In genomic region chr14:25459998-25460800, GRCm38 (mm10) we compare ENCODE assay signal across 8 mouse cellular contexts. TPM values are rescaled to one million over a fixed set of nuclear protein-coding genes. Genes with fewer than 3 reads are reported as not detected.
DNase-seq lines count a peak whose midpoint lies in the region; ATAC-seq and TF ChIP-seq lines count a peak whose summit lies in the region.

No protein-coding gene starts in this region.

- H3K27ac ChIP-seq in left cerebral cortex, adult 2 months: peak overlapping the region; percentile 97
- H3K27ac ChIP-seq in intestine, postnatal 0 days (ENCODE audit: low read depth, low read length): peak overlapping the region; percentile 99
- peak overlapping the region; percentile 95 for H3K27ac ChIP-seq in neural tube, embryonic 14.5 days (ENCODE audit: low read depth, low read length)

- H3K4me3 ChIP-seq in left cerebral cortex, adult 2 months: peak overlapping the region; percentile 86
- H3K4me3 ChIP-seq in intestine, postnatal 0 days (ENCODE audit: low read depth, low read length): peak overlapping the region; percentile 93
- peak overlapping the region; percentile 82 for H3K4me3 ChIP-seq in lung, adult 2 months (replicated peaks; ENCODE audit: extremely low read depth, low read depth, low read length)
- H3K4me3 ChIP-seq in neural tube, embryonic 14.5 days (ENCODE audit: low read depth, low read length): peak overlapping the region; percentile 84

- WGBS in intestine, postnatal 0 days: under 1% methylated on average over 59 of the region's 63 CpGs
- WGBS in lung, adult 2 months: under 1% methylated on average over 63 of the region's 63 CpGs
- under 1% methylated on average over 60 of the region's 63 CpGs for WGBS in neural tube, embryonic 14.5 days

- peak; percentile 40 to 43 for DNase-seq in left cerebral cortex, adult 2 months (ENCODE audit: extremely low spot score in 1 of 2, low spot score in 2 of 2)
- DNase-seq in left cerebral cortex, adult 9 months (ENCODE audit: low spot score in 2 of 2): no peak
- peak; percentile 74 for DNase-seq in cerebellum, adult 9-11 months
- DNase-seq in heart, adult 11 months: peak; percentile 99
- DNase-seq in lung, adult 2 months: peak; percentile 72
- DNase-seq in thymus, postnatal 25 days: peak; percentile 76

- no peaks in the 10 kb centered on the region for H3K27me3 ChIP-seq in intestine, postnatal 0 days (replicated peaks; ENCODE audit: control insufficient read depth, insufficient read depth, low read length)
- H3K27me3 ChIP-seq in neural tube, embryonic 14.5 days (ENCODE audit: control insufficient read depth, insufficient read depth, low read length): no peaks in the 10 kb centered on the region

- peak overlapping the region; percentile 94 for H3K9ac ChIP-seq in intestine, postnatal 0 days (ENCODE audit: low read depth, low read length)
- peak overlapping the region; percentile 88 for H3K9ac ChIP-seq in neural tube, embryonic 14.5 days (replicated peaks; ENCODE audit: low read depth, low read length)

- ATAC-seq in intestine, postnatal 0 days: no peak
- no peak for ATAC-seq in neural tube, embryonic 14.5 days (ENCODE audit: low read depth)

- peak overlapping the region; percentile 94 for H3K4me2 ChIP-seq in intestine, postnatal 0 days (replicated peaks; ENCODE audit: low read depth)
- H3K4me2 ChIP-seq in neural tube, embryonic 14.5 days (ENCODE audit: low read depth, low read length): peak overlapping the region; percentile 92

- peaks cover 21% of the 10 kb centered on the region for H3K4me1 ChIP-seq in intestine, postnatal 0 days (replicated peaks; ENCODE audit: control insufficient read depth, insufficient read depth, low read length)
- H3K4me1 ChIP-seq in lung, adult 2 months (ENCODE audit: control insufficient read depth, insufficient read depth, low read length): peaks cover 23% of the 10 kb centered on the region
- H3K4me1 ChIP-seq in neural tube, embryonic 14.5 days (ENCODE audit: control insufficient read depth, insufficient read depth, low read length): peaks cover 49% of the 10 kb centered on the region

- no peaks in the 10 kb centered on the region for H3K9me3 ChIP-seq in intestine, postnatal 0 days (ENCODE audit: control insufficient read depth)
- no peaks in the 10 kb centered on the region for H3K9me3 ChIP-seq in neural tube, embryonic 14.5 days (ENCODE audit: control insufficient read depth, low read length)

- intact Hi-C loops in left cerebral cortex, adult 2 months (cut with DNase I): loop anchor here (1.0 to 10.0 kb wide), 12 partner anchors 57 to 958 kb away; no protein-coding TSS in a partner anchor

- TF ChIP-seq CTCF in left cerebral cortex, adult 2 months (IDR thresholded peaks at IDR 0.05): no peak
- TF ChIP-seq CTCF in intestine, postnatal 0 days (IDR thresholded peaks at IDR 0.05; ENCODE audit: low read depth): peak; percentile 37; the same call in 1 of the 2 replicates
- no peak for TF ChIP-seq CTCF in lung, adult 2 months (IDR thresholded peaks at IDR 0.05; ENCODE audit: insufficient read depth, low read length)

- 0 out of 2 replicates have a peak, but pooled peaks have one; percentile 41 for TF ChIP-seq POLR2A in lung, adult 2 months (IDR thresholded peaks at IDR 0.05; ENCODE audit: borderline replicate concordance, extremely low read depth, low read depth, low read length)

- H3K36me3 ChIP-seq in intestine, postnatal 0 days (ENCODE audit: control insufficient read depth, insufficient read depth): no peaks in the 10 kb centered on the region
- H3K36me3 ChIP-seq in neural tube, embryonic 14.5 days (ENCODE audit: control insufficient read depth, insufficient read depth, low read length): no peaks in the 10 kb centered on the region

RNA-seq across cellular contexts. Expression of gene Zmiz1, which starts 1.2 kb away (rescaled TPM):
- total RNA-seq in left cerebral cortex, adult 2 months (2021): 100 to 1,000 TPM; 106 to 107 TPM
- 12.4 and 13.5 TPM in 2 replicates for polyA plus RNA-seq in intestine, postnatal 0 days (2015; fragmentation: Nextera tagmentation; extraction: Ambion mirVana)
- 51.6 and 52.6 TPM in 2 replicates for polyA plus RNA-seq in lung, adult 2 months (2012; rRNA removed)
- 72.7 and 75.0 TPM in 2 replicates for polyA plus RNA-seq in neural tube, embryonic 14.5 days (2014; fragmentation: Nextera tagmentation; extraction: Ambion mirVana)

Comparison
In these comparisons a context has a peak if more than half of its experiments do, and no peak if none do; other contexts are left out.
1. DNase-seq: peak in left cerebral cortex, adult 2 months (2 of 2), cerebellum, adult 9-11 months (single experiment), heart, adult 11 months (single experiment), lung, adult 2 months (single experiment) and thymus, postnatal 25 days (single experiment); none in left cerebral cortex, adult 9 months (0 of 2).
2. Peak in every context shown above with its lines, with median percentiles within 50 percentile points of each other: H3K27ac ChIP-seq and H3K4me3 ChIP-seq.